Mouse (Mus musculus) C2C12 (cell line): ENCODE measurements around the gene Phlpp1. TPM values are rescaled to one million over a fixed set of nuclear protein-coding genes. Genes with fewer than 3 reads are reported as not detected.

Experiments
- H3K27me3 ChIP-seq: one replicate; pipeline ENCODE4 v1.6.1; 2011; ENCODE audit not compliant: control insufficient read depth, insufficient read depth, insufficient read length
- H3K36me3 ChIP-seq: one replicate; pipeline ENCODE4 v1.6.1; 2011; ENCODE audit not compliant: control insufficient read depth, insufficient read depth
- H3K4me3 ChIP-seq: one replicate; pipeline ENCODE4 v1.5.1; 2011; ENCODE audit warnings: mild to moderate bottlenecking, control low read depth; ENCODE audit not compliant: poor library complexity, insufficient read depth, severe bottlenecking
- H3K79me2 ChIP-seq: one replicate; pipeline ENCODE4 v1.6.1; 2011; ENCODE audit not compliant: control insufficient read depth, insufficient read depth
- H3K79me3 ChIP-seq: one replicate; pipeline ENCODE4 v1.6.1; 2011; ENCODE audit warnings: low read depth, control low read depth
- H3ac ChIP-seq: one replicate; pipeline ENCODE3; 2011; ENCODE audit warnings: low read depth; ENCODE audit not compliant: control insufficient read depth, insufficient read length
- CEBPB ChIP-seq: IDR thresholded peaks from one replicate; pipeline ENCODE4 v1.6.1; 2011; ENCODE audit warnings: low read depth, mild to moderate bottlenecking, control low read depth, moderate library complexity
- CTCF ChIP-seq: IDR thresholded peaks from one replicate; pipeline ENCODE4 v1.5.1; 2011; ENCODE audit not compliant: control insufficient read depth, insufficient read depth, insufficient read length
- FOSL1 ChIP-seq: IDR thresholded peaks from one replicate; pipeline ENCODE4 v1.8.0; 2011; ENCODE audit warnings: mild to moderate bottlenecking, low read length; ENCODE audit not compliant: poor library complexity, insufficient read depth, severe bottlenecking
- MAX ChIP-seq: IDR thresholded peaks from one replicate; pipeline ENCODE4 v1.6.1; 2011; ENCODE audit warnings: mild to moderate bottlenecking, control low read depth
- MYOD1 ChIP-seq: IDR thresholded peaks from one replicate; pipeline ENCODE4 v1.6.1; 2011; ENCODE audit warnings: low read depth; ENCODE audit not compliant: control insufficient read depth, insufficient read length
- MYOG ChIP-seq: IDR thresholded peaks from one replicate; pipeline ENCODE4 v1.6.1; 2011; ENCODE audit not compliant: control insufficient read depth, insufficient read length; ENCODE audit errors: extremely low read depth
- USF1 ChIP-seq: IDR thresholded peaks from one replicate; pipeline ENCODE4 v1.6.1; 2011; ENCODE audit warnings: low read depth, mild to moderate bottlenecking, control low read depth, moderate library complexity
- polyA plus RNA-seq: library from polyadenylated mRNA; unstranded; fragments of >200 nt; fragmentation: generic; extraction: Trizol; gene quantifications from one replicate; pipeline ENCODE4 v1.2.1, GENCODE M21; 2012; ENCODE audit warnings: missing spikeins

The Phlpp1 gene
- polyA plus RNA-seq, 1 experiment: 6.3 TPM

DNA sequence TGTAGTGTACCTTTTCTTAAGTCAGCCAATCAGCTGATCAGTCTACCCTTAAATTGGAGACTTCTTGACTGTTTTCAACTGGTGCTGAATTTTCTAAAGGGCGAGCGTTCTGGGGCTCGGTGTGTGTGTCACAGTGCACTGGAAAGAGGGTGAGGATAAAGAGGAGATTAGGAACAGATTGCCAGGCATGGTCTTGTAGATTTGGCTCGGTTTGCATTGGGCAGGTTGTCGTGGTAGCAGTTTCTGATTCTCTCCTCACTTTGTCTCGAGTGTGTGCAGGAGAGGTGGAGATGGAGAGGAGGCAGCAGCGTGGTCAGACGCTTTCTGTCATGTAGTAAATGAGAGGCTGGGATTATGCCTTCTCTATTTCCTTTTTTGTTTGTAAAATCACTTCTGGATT lies 20.3 kb downstream of the Phlpp1 start:
- no peak overlapping the region for H3K4me3 ChIP-seq
- H3K79me2 ChIP-seq: peaks cover 72% of the 10 kb centered on the region
- no peak overlapping the region for H3ac ChIP-seq
- H3K79me3 ChIP-seq: peaks cover 11% of the 10 kb centered on the region
- no peaks in the 10 kb centered on the region for H3K36me3 ChIP-seq
- TF ChIP-seq CTCF (no peak), MYOG (no peak), MAX (no peak), CEBPB (no peak), USF1 (no peak), MYOD1 (no peak), FOSL1 (no peak)
- H3K27me3 ChIP-seq: no peaks in the 10 kb centered on the region

GRCm38 (mm10) chr1:106192864-106193470 lies 21.4 kb downstream of the Phlpp1 start:
- Histone ChIP-seq H3K27me3 (no peaks in the 10 kb centered on the region), H3K79me3 (peaks cover 13% of the 10 kb centered on the region), H3ac (no peak overlapping the region), H3K36me3 (no peaks in the 10 kb centered on the region), H3K4me3 (no peak overlapping the region), H3K79me2 (peaks cover 73% of the 10 kb centered on the region)
- TF ChIP-seq CTCF: no peak
- TF ChIP-seq MAX: no peak
- no peak for TF ChIP-seq MYOD1
- TF ChIP-seq USF1: no peak
- no peak for TF ChIP-seq CEBPB
- TF ChIP-seq FOSL1: no peak
- no peak for TF ChIP-seq MYOG

DNA sequence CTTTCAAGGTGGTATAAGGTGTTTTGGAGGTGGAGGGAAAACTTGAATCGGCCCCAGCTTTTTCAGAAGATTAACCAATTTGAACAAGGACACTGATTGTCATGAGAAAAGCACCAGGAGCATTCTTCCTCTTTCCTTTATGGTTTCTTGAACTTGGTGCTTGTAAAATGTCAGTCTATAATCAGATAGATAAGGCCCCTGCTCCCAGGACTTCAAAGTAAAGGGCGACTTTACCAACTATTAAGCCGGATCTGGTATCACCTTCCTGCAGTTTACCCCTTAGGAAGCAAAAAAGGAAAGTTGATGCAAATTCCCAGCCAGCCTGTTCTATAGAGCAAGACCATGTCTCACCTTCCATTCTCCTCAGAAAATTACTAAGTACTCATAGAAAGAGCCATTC lies 21.9 kb downstream of the Phlpp1 start:
- no peaks in the 10 kb centered on the region for H3K36me3 ChIP-seq
- H3K79me3 ChIP-seq: peaks cover 13% of the 10 kb centered on the region
- TF ChIP-seq MYOG (no peak), USF1 (no peak), MYOD1 (no peak), MAX (no peak), CEBPB (no peak), CTCF (no peak), FOSL1 (no peak)
- no peaks in the 10 kb centered on the region for H3K27me3 ChIP-seq
- H3ac ChIP-seq: no peak overlapping the region
- H3K79me2 ChIP-seq: peaks cover 69% of the 10 kb centered on the region
- H3K4me3 ChIP-seq: no peak overlapping the region

GRCm38 (mm10) chr1:106194263-106194662 lies 22.7 kb downstream of the Phlpp1 start:
- Histone ChIP-seq H3ac (no peak overlapping the region), H3K4me3 (no peak overlapping the region), H3K79me2 (peaks cover 68% of the 10 kb centered on the region), H3K36me3 (no peaks in the 10 kb centered on the region), H3K27me3 (no peaks in the 10 kb centered on the region), H3K79me3 (peaks cover 13% of the 10 kb centered on the region)
- no peak for TF ChIP-seq MAX
- no peak for TF ChIP-seq CEBPB
- TF ChIP-seq MYOD1: no peak

DNA sequence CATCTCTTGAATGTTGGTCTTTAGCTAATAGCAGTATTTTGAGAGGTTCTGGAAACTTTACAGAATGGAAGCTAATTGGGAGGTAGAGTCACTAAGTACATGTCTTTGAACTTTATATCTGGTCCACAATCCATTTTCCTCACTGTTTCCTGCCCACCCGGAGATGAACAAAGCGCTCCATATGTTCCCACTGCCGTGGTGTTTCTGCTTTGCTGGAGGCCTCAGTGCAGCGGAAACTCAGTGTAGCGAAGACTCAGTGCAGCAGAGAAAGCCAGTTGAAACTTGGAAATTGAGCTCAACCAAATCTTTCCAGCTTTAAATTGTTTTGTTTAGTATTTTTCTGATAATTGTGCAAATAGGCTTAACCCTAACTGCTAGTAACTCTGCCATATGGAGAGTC lies 26.4 kb downstream of the Phlpp1 start:
- no peaks in the 10 kb centered on the region for H3K27me3 ChIP-seq
- TF ChIP-seq CTCF: no peak
- peaks cover 68% of the 10 kb centered on the region for H3K79me2 ChIP-seq
- no peak overlapping the region for H3K4me3 ChIP-seq
- H3K79me3 ChIP-seq: peaks cover 5% of the 10 kb centered on the region
- H3ac ChIP-seq: no peak overlapping the region
- H3K36me3 ChIP-seq: no peaks in the 10 kb centered on the region

- Histone ChIP-seq H3K79me3 (peaks cover 5% of the 10 kb centered on the region), H3K4me3 (no peak overlapping the region), H3K36me3 (no peaks in the 10 kb centered on the region), H3K79me2 (peaks cover 74% of the 10 kb centered on the region), H3K27me3 (no peaks in the 10 kb centered on the region), H3ac (no peak overlapping the region)
- no peak for TF ChIP-seq MYOD1
- no peak for TF ChIP-seq FOSL1
Observed at GRCm38 (mm10) chr1:106199109-106199508, 27.6 kb downstream of the Phlpp1 start.

GRCm38 (mm10) chr1:106199686-106200085 lies 28.1 kb downstream of the Phlpp1 start:
- TF ChIP-seq CEBPB: no peak
- no peak for TF ChIP-seq USF1
- no peak for TF ChIP-seq CTCF
- no peak for TF ChIP-seq MYOD1
- no peak for TF ChIP-seq FOSL1
- TF ChIP-seq MAX: no peak
- no peak for TF ChIP-seq MYOG

More at GRCm38 (mm10) chr1:106199686-106200085, 28.1 kb downstream of the Phlpp1 start:
- H3K4me3 ChIP-seq: no peak overlapping the region
- no peak overlapping the region for H3ac ChIP-seq
- H3K27me3 ChIP-seq: no peaks in the 10 kb centered on the region
- H3K36me3 ChIP-seq: no peaks in the 10 kb centered on the region
- H3K79me2 ChIP-seq: peaks cover 74% of the 10 kb centered on the region
- peaks cover 3% of the 10 kb centered on the region for H3K79me3 ChIP-seq
